Mouse (Mus musculus): ENCODE measurements around the gene Tsen2.

Gene Tsen2
- long read RNA-seq, experiment 1, transcript Tsen2-201 (12 exons, 2,106 nt), result major isoform, 5 of 9 reads
- long read RNA-seq, experiment 1, partial matches to known transcripts, result 4 of 9 reads
- long read RNA-seq, experiment 1, other reads (novel, unspliced or antisense), result 0 of 9 reads
- long read RNA-seq, experiment 2, transcript Tsen2-201 (12 exons, 2,106 nt), result major isoform, 15 of 26 reads
- long read RNA-seq, experiment 2, partial matches to known transcripts, result 8 of 26 reads
- long read RNA-seq, experiment 2, other reads (novel, unspliced or antisense), result 3 of 26 reads

- intact Hi-C loops (cut with DNase I), result no loop called here
Measured at GRCm38 (mm10) chr6:115544442-115544970, at the start of gene Tsen2. Gene Tsen2 (plus strand): TSS chr6:115544664.

DNA sequence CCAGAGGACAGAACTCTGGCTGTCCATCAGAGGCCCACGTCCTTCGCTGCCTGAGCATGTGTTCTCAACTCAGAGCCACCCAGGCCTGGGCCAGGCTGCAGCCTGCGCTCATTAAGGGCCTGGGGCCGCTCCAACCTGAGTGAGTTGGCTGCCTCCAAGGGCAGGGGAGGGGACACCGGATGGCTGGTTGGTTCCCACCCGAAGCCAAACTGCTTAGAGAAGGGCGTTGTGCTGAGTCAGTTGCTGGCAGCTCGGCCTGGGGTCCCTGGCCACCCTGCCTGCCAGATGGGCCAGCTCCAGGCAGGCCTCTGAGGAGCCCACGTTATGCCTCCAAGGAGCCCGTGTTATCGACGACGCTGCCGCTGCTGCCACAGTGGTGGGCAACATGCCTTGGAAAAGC, 44.9 kb upstream of the Tsen2 start:
- intact Hi-C loops (cut with DNase I), result no loop called here

- intact Hi-C loops (cut with DNase I), result no loop called here
Measured at GRCm38 (mm10) chr6:115500234-115500633, 44.2 kb upstream of the Tsen2 start.

DNA sequence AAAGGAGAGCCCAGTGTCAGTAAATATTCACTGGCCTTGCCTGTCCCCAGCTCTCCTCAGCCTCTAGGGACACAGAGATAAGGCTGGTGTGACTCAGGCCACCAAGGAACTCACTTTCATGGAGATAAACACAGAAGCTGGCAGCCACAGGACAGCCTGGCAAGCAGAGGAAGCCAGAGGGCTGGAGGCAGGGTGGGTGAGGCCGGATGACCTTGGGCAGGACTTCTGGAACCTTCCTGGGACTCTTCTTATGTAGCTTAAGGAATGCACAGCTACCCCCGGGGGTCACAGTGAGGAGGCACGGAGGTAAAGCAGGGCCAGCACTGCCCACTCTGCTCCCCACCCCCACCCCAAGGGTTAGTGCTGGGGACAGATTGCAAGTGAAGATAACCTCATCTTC, 43.3 kb upstream of the Tsen2 start:
- intact Hi-C loops (cut with DNase I), result no loop called here

GRCm38 (mm10) chr6:115503038-115503437, 41.4 kb upstream of the Tsen2 start:
- intact Hi-C loops (cut with DNase I), result no loop called here

DNA sequence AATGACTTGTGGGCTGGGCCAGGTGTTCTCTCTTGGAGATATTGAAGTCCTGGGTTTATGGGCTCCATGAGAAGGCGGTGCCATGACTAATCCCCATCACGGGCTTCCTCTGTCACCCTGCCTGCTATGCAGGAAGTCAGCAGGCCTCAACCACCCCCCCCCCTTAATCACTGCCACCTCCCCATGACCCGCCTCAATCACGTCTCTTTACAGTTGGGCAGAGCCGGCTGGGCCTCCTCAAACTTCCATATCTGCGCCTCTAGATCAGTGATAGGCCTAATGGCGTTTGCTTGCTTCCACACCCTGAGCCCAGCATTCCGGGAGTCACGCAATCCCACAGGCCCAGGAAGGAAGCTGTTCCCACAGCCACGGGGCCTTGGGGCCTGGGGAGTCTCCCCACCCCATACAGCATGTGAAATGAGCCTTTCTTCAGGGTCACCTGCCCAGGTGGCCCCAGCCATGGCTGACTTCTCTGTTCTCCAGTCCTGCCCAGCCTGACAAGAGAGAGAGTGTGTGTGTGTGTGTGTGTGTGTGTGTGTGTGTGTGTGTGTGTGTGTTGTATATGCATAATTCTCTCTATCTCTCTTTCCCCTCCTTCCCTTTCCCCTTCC, 40.8 kb upstream of the Tsen2 start:
- intact Hi-C loops (cut with DNase I), result no loop called here

DNA sequence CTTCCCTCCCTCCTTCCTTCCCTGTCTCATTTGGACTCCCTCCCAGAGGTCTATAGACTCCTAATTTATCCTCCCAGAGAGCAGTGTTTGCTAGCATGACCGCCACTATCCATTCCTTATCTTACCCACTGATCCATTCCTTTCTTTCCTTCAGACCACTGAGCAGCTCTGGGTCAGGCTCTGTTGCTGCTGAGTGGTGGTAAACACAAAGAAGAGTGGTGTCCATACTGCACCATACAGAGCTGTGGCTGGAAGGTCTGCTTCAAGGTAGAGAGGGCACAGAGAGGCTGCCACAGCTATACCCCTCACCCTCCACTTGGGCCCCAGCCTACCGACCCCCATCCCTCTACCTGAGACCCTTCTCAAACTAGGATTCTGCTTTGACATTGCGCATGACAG, 40.3 kb upstream of the Tsen2 start:
- intact Hi-C loops (cut with DNase I), result no loop called here

DNA sequence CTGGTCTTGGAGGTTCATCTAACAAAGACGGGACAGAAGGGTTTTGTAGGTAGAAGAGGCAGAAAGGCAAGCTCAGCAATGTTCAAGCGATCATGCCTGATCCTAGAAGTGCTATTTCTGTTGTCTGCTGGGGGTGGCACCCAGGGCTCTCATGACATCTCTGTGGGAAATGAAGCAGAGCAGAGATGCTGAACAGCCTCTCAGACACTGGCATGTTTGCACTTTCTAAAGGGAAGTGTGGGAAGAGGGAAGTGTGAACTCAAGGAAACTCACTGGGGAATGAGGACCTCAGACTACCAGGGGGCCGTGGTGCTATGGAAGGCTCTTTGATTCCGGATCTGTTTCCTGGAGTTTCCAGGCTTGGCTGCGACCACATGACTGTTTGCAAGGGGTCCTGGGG, 39.5 kb upstream of the Tsen2 start:
- intact Hi-C loops (cut with DNase I), result no loop called here

DNA sequence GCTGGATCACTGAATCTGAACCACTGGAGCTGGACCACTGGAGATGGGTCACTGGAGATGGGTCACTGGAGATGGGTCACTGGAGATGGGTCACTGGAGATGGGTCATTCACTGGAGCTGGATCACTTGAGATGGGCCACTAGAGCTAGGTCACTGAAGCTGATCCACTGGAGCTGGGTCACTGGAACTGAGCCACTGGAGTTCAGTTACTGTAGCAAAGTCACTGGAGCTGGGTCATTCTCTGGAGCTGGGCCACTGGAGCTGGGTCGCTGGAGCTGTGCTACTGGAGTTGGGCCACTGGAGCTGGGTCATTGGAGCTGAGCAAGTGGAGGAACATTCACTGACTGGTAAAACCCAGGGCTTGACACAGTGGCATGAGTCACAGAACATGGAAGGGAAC, 38.0 kb upstream of the Tsen2 start:
- intact Hi-C loops (cut with DNase I), result no loop called here

DNA sequence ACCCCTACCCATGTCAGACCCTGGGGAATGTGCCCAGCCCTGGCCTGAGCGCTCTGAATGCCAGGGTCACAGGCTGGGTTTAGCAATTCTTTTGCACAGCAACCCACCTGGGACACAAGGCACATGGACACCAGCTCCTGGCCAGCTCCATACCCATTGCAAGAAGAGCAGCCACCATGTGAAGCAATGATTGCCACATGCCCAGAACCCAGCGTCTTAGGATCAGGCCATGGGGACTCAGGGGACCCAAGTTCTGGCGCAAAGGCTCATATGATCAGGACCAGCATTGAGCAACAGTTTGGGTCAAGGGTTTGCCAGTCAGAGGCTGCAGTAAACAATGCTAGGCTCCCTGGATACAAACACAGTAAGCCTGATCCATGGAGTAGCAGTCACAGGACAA, 33.0 kb upstream of the Tsen2 start:
- intact Hi-C loops (cut with DNase I), result no loop called here

GRCm38 (mm10) chr6:115513207-115513606, 31.3 kb upstream of the Tsen2 start:
- intact Hi-C loops (cut with DNase I), result no loop called here

DNA sequence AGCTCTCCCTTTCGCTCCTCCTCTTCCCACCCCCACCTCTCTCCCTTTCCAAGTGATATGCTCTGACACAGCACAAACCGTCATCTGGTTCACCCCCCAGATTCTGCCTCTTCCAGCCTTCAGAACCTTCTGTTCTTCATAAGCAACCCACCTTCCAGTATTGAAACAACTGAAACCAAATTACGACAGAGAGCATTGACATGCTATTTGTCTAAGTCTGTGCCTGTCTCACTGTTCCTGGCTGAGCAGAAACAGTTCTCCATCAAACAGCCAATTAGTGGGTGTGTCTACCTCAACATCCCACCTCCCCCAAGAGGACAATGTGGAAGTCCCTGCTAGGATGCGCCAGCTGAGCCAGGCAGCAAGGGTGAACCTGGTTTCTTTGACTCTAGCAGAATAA, 26.6 kb upstream of the Tsen2 start:
- intact Hi-C loops (cut with DNase I), result no loop called here

DNA sequence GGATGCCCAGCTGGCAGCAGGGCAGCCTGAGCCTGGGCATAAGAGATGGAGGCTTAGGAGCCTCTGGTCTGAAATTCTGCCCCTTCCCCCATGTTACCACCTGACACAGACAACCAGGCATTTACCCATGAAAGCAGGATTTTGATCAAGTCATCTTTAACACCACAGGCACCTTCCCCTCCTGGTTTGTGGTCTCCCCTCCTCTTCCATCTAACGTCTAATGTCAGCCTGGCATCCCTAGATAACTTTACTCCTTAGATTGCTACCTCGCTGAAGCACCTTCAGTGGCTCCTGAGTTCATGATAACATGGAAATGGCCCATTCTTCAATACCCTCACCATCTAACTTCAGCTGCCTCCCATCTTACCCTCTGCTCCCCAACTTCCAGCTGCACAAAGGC, 26.1 kb upstream of the Tsen2 start:
- intact Hi-C loops (cut with DNase I), result no loop called here

GRCm38 (mm10) chr6:115519275-115519699, 25.2 kb upstream of the Tsen2 start:
- intact Hi-C loops (cut with DNase I), result no loop called here

GRCm38 (mm10) chr6:115521923-115522322, 22.5 kb upstream of the Tsen2 start:
- intact Hi-C loops (cut with DNase I), result no loop called here

GRCm38 (mm10) chr6:115522691-115523146, 21.7 kb upstream of the Tsen2 start:
- intact Hi-C loops (cut with DNase I), result no loop called here

DNA sequence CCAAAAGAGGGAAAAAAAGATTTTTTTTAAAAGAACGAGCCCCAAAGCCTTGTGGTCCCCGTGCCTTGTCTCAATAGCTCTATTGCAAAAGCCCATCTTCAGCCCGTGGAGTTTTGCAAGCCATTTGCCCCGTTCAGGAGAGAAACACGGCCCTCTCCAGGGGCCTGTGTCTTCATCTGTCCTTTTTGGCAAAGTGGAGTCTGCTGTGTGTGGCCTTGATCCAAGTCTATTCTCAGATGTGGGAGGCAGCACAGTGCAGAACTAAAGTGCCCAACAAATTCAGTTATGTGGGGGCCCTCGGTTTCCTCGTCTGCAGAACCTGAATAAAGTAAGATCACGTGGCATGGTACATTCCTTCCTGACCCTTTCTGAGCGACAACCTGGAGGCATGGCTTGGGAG, 21.3 kb upstream of the Tsen2 start:
- intact Hi-C loops (cut with DNase I), result no loop called here

DNA sequence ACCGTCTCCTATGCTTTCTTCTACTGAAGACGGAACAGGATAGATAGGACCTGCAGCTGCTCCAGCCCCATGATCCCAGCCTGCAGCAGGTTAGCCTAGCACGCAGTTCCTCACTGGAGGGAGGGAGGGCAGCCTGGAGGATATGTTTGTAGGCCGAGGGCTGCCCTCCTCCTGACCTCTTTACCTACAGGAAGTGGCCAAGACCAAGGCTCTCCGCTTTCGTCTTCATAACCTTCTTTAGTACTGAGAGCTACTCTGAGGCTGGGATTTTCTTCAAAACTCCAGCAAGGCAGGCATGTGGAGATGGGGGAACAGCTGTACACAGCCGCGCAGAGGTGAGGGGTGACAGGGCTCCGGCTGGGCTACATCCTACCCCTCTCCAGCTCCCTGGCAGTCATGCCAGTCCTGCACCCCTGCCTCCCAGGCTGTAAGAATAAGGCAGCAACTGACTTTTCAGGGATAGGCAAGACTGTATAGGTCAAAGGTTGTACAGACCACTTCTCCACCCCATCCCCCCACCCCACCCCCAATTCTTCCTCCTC, 19.9 kb upstream of the Tsen2 start:
- intact Hi-C loops (cut with DNase I), result no loop called here

- intact Hi-C loops (cut with DNase I), result no loop called here
Measured at GRCm38 (mm10) chr6:115527418-115527817, 17.0 kb upstream of the Tsen2 start.

GRCm38 (mm10) chr6:115528372-115528771, 16.1 kb upstream of the Tsen2 start:
- intact Hi-C loops (cut with DNase I), result no loop called here

DNA sequence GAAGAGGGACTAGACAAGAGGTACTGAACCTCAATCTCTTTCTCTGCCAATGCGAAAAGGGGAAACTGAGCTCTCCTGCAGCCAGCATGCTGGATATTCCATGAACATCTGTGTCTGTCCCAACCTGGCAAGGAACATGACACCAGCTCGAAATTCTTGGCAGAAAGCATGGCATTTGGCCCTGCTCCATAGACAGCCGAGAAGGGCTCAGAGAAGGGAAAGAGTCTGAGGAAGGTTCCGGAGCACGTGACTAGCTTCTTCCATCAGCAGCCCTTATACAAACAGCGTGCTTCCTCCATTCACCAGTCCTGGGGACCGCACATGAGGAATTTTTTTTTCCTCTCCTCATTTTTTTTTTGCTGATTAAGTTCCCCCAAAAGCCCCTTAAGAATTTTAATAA, 9.8 kb upstream of the Tsen2 start:
- intact Hi-C loops (cut with DNase I), result loop anchor here (5.0 to 10.0 kb wide), 2 partner anchors 72 to 150 kb away; no protein-coding TSS in a partner anchor

DNA sequence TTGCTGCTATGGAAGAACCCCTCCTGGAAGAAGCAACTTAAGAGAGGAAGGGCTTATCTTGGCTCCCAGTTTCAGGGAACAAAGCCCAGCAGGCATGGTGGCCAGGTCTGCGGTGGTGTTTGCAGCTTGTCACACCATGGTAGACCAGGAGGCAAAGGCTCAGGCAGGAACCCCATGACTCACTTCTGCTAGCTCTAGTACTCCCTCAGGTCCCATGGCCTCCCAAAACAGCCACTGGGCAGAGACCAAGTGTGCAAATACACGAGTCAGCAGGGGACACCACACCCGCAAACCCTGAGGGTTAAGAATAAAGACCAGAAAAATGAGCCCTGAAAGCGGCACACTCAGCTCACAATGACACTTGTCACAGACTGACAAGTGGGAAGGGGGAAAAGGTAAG, 8.3 kb upstream of the Tsen2 start:
- intact Hi-C loops (cut with DNase I), result loop anchor here (5.0 to 10.0 kb wide), 2 partner anchors 74 to 151 kb away; no protein-coding TSS in a partner anchor
